Mouse (Mus musculus) urinary bladder, adult 2 months (tissue): ENCODE results near the gene Chrne. TPM values are rescaled to one million over a fixed set of nuclear protein-coding genes. Genes with fewer than 3 reads are reported as not detected.

Source experiments
- DNase-seq: peaks from one replicate; pipeline ENCODE4 v3.0.0; 2022; ENCODE audit warnings: low spot score
- polyA plus RNA-seq: library from polyadenylated mRNA; depleted of rRNA; stranded (reverse); fragments of >200 nt; gene quantifications from 2 replicates; pipeline ENCODE4 v1.2.3, GENCODE M21; 2012; rRNA removed

Gene Chrne
- polyA plus RNA-seq: 0.40 and 0.44 TPM in 2 replicates

- DNase-seq: no peak
Observed at GRCm38 (mm10) chr11:70619101-70619500, at the start of gene Chrne. Chrne (minus strand) TSS chr11:70619216.

- DNase-seq: peak; percentile 65
Observed at GRCm38 (mm10) chr11:70668335-70668770, 49.3 kb upstream of the Chrne start.

- no peak for DNase-seq
Observed at GRCm38 (mm10) chr11:70667271-70668150, 48.5 kb upstream of the Chrne start.

GRCm38 (mm10) chr11:70666687-70667086, 47.7 kb upstream of the Chrne start:
- no peak for DNase-seq

- no peak for DNase-seq
Observed at GRCm38 (mm10) chr11:70664741-70665140, 45.7 kb upstream of the Chrne start.

- no peak for DNase-seq
Observed at GRCm38 (mm10) chr11:70663957-70664356, 44.9 kb upstream of the Chrne start.

GRCm38 (mm10) chr11:70663101-70663500, 44.1 kb upstream of the Chrne start:
- DNase-seq: no peak

- no peak for DNase-seq
Observed at GRCm38 (mm10) chr11:70660571-70660970, 41.6 kb upstream of the Chrne start.

- DNase-seq: no peak
Observed at GRCm38 (mm10) chr11:70658942-70659341, 39.9 kb upstream of the Chrne start.

GRCm38 (mm10) chr11:70658521-70658920, 39.5 kb upstream of the Chrne start:
- no peak for DNase-seq

- DNase-seq: no peak
Observed at GRCm38 (mm10) chr11:70657991-70658390, 39.0 kb upstream of the Chrne start.

- DNase-seq: no peak
Observed at GRCm38 (mm10) chr11:70657573-70657972, 38.6 kb upstream of the Chrne start.

- no peak for DNase-seq
Observed at GRCm38 (mm10) chr11:70656964-70657363, 37.9 kb upstream of the Chrne start, which contains the start of gene Eno3. Eno3 (plus strand) TSS chr11:70657202.

- DNase-seq: no peak
Observed at GRCm38 (mm10) chr11:70656456-70656927, 37.5 kb upstream of the Chrne start.

GRCm38 (mm10) chr11:70655571-70656455, 36.8 kb upstream of the Chrne start:
- peak; percentile 79 for DNase-seq

GRCm38 (mm10) chr11:70654923-70655570, 36.0 kb upstream of the Chrne start:
- DNase-seq: peak; percentile 82

- peak; percentile 71 for DNase-seq
Observed at GRCm38 (mm10) chr11:70654198-70654922, 35.3 kb upstream of the Chrne start, which contains the start of gene Pfn1. Pfn1 (minus strand) TSS chr11:70654644.

- peak; percentile 67 for DNase-seq
Observed at GRCm38 (mm10) chr11:70653345-70654197, 34.6 kb upstream of the Chrne start.

- no peak for DNase-seq
Observed at GRCm38 (mm10) chr11:70652884-70653344, 33.9 kb upstream of the Chrne start.
